Mouse (Mus musculus) gastrocnemius, postnatal 10 days (tissue): Measurements from ENCODE around the gene Prkd3. TPM values are rescaled to one million over a fixed set of nuclear protein-coding genes. Genes with fewer than 3 reads are reported as not detected.

ENCODE experiments used
- DNase-seq: peaks from one replicate; pipeline ENCODE4 v3.0.0; 2021; ENCODE audit warnings: mixed read lengths
- total RNA-seq, 2 experiments: library from RNA; stranded (reverse); gene quantifications; 2 replicates each; pipeline ENCODE4 v1.2.3; 2021

Prkd3 gene
- total RNA-seq, 2 experiments from 2014 or later: 18.2 to 27.2 TPM

- DNase-seq: peak; percentile 96
Observed at GRCm38 (mm10) chr17:78936466-78937228, 84.0 kb downstream of the Prkd3 start, which contains the start of the genes Cebpz and Ndufaf7. Gene Cebpz, minus strand, starts transcription at chr17:78937066. Gene Ndufaf7, plus strand, starts transcription at chr17:78937136.

DNA sequence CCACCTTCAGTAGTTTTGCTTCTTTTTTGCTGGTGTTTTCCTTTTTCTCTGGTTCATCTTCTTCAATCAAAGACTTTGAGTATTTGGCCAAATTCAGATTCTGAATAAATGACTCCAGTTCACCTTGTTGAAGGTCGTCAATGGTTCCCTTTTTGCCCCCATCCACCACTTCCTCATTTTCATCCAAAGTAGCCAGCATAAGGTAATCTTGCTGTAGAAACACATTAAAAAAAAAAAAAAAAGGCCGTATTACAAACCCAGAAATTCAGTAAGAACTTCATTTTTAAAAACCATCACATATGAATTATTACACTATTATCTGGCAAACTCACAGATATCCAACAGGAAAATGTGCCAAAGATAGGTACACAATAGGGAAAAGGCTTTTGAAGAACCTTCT, 84.8 kb downstream of the Prkd3 start:
- no peak for DNase-seq

GRCm38 (mm10) chr17:78917696-78918095, 102.9 kb downstream of the Prkd3 start:
- no peak for DNase-seq

GRCm38 (mm10) chr17:78916899-78917298, 103.7 kb downstream of the Prkd3 start:
- DNase-seq: no peak

DNA sequence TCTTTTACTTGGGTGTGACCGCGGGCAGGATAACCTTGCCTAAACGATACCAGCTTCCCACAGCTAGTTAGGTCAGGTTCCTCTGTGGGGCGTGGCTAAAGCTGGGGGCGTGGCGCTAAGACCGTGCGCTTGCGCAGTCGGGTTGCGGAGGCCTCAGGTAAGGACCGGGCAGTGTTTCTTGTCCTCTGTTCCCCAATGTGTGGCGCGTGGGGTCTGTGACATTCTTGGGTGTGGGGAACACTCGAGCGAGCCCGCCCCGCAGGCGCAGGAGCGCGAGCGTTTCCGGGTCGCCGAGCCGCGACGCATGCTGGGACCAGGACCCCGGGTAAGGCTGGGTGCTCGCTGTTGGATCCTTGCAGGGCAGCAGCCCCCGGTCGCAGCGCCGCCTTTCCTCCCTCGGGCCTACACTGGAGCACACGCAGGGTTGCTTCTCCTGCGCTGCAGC, 104.2 kb downstream of the Prkd3 start, which contains the start of gene Cebpzos:
Cebpzos (plus strand) TSS at position 132 of the 445 bp plus-strand sequence.
- peak; percentile 74 for DNase-seq

GRCm38 (mm10) chr17:78915772-78916171, 104.8 kb downstream of the Prkd3 start:
- DNase-seq: no peak

DNA sequence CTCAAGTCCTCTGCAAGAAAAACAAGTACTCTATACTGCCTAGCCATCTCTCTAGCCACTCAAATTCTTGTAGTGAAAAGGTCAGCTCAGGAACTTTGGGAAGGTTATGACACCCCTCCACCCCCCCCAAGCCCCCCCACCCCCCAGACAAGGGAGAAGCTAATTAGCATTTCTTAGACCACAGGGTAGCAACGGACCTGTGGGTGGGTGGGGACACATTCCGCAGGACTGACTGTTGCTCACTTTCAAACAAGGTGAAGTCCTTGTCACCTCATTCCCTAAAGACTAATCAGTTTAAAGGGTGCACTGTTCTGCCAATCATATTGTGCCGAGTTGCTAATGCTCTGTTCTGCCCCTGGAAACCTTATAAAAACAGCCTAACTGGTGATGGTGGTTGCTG, 106.7 kb downstream of the Prkd3 start:
- DNase-seq: no peak

DNA sequence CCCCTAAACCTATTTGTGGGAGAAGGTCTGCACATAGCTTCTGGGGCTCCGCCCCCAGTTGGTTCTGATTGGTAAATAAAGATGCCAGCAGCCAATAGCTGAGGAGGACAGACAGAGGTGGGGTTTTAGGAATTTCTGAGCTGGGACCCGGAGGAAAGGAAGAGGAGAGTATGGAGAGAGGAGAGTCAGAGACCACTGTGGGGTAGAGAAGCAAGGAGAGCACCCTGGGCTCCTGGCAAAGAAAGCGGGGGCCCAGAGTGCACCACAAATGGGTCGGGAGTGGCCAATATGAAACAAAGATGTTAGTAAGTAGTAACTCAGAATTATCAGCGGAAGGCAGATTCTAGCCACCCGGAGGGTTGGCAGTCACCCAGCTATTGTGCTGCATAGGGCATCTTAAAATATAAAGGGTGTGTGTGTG, 107.7 kb downstream of the Prkd3 start:
- DNase-seq: no peak

DNA sequence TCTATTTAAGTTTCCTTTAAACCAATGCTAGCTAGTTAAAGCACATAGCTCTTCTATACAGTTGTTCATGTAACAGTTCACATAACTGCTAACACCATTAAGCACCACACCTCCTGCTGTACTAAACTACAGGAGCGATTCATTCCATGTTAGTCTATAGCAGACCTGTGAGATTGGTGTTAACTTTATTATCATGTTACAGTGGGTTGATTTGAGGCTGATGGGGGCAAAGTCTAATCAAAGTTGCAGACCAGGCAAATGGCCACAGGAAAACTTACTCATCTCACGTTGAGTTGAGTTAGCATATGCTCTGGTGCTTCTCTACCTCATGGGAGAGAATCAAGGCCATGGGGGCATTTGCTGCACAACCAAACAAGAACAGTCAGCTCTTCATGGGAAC, 111.2 kb downstream of the Prkd3 start:
- no peak for DNase-seq

- no peak for DNase-seq
Observed at GRCm38 (mm10) chr17:78906892-78907291, 113.7 kb downstream of the Prkd3 start, which contains the start of gene Sult6b1. Gene Sult6b1, minus strand, starts transcription at chr17:78906992.

- DNase-seq: no peak
Observed at GRCm38 (mm10) chr17:78903158-78903557, 117.5 kb downstream of the Prkd3 start.

Other genes starting within 250 kb of the Prkd3 start
- 10 to 100 TPM in 1 of 2 experiments, 1 to 10 TPM in 1; 10.0 to 12.5 TPM for gene Heatr5b, start 185.5 kb downstream of the Prkd3 start, total RNA-seq
- 10 to 100 TPM; 21.4 to 22.3 TPM for gene Gpatch11, start 185.2 kb downstream of the Prkd3 start, total RNA-seq
- 1 to 10 TPM; 8.5 to 9.5 TPM for gene Eif2ak2, start 138.2 kb downstream of the Prkd3 start, total RNA-seq
- gene Sult6b1, start 113.8 kb downstream of the Prkd3 start, total RNA-seq: not detected
- 10 to 100 TPM; 56.3 to 65.8 TPM for gene Cebpzos, start 104.3 kb downstream of the Prkd3 start, total RNA-seq
- 10 to 100 TPM; 19.8 to 22.7 TPM for gene Cebpz, start 83.8 kb downstream of the Prkd3 start, total RNA-seq
- 10 to 100 TPM; 31.1 to 31.3 TPM for gene Ndufaf7, start 83.7 kb downstream of the Prkd3 start, total RNA-seq
- 10 to 100 TPM; 12.3 to 15.9 TPM for gene Qpct, start 31.1 kb upstream of the Prkd3 start, total RNA-seq